Mouse (Mus musculus): Measurements from ENCODE around the gene Grik1.

Gene Grik1

DNA sequence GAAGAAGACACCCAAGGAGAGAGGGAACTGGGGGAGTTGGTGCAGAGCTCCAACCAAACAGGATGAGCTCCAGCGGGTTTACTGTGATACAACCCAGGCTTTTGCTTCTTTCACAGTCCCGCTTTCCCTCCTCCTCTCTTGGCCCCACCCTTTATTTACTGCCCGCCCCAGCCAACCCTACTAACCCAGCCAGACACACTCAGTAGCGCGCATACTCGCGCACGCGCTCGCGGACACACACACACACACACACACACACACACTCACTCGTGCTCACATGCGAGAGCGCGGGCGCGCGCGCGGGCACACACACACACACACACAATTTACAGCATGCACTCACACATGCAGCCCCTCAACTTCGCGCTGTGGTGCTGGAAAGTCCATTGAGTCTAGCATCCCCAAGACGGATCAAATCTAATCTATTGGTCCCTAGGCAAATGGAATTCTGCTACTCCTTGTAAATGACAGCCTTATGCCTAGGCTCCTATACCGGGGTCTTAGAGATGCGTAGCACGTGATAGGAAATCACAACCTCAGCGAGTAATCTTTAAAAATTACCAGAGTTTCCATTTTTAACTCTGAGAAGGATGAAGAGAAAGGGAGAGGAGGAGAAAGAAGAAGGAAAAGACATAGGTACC is at the start of gene Grik1:
Gene Grik1 (minus strand): TSS at position 134 of the 641 bp plus-strand sequence.
- peak; percentile 3 for DNase-seq (ENCODE audit: low read depth, low spot score)

DNA sequence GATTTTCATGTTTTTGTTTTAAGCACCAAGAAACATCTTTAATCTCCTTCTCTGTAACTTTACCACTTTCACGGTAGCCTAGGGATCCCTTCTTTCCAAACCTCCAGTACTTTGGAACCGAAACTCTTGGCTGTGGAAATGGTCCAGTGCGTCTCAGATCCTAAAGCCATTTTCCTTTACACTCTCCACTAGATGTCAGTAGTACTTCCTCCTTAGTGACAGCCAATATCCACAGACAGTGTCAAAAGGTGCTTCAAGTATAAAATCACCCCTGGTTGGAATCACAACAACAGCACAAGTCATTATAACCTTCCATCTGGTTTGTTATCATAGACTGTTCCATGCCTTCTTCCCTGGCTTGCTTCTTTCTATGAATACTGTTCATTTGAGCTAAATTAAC is 4.1 kb upstream of the Grik1 start:
- no peak for DNase-seq (ENCODE audit: low read depth, low spot score)

- DNase-seq (ENCODE audit: low read depth, low spot score): peak; percentile 17
Observed at GRCm38 (mm10) chr16:88289421-88290081, 514 bp downstream of the Grik1 start.

- DNase-seq (ENCODE audit: low read depth, low spot score): no peak
Observed at GRCm38 (mm10) chr16:88258407-88258806, 31.7 kb downstream of the Grik1 start.

DNA sequence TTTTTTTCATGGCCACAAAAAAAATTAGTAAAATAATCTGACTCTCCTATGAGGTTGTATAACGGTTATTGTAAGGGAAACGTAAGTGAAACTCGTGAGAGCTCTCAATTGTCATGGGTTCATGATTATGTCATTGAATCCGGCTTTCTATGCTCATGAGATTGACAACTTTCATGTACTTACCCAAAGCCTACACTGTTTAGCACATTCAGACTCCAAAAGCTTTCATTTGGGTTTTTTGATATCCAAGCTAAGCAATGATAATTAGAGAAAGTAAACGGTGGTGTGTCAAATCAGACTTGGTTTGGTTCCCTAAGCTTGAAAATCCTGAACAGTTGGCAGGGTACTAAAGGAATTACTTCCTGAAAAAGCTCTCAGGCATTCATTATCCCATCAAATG is 33.0 kb downstream of the Grik1 start:
- DNase-seq (ENCODE audit: low read depth, low spot score): no peak

DNA sequence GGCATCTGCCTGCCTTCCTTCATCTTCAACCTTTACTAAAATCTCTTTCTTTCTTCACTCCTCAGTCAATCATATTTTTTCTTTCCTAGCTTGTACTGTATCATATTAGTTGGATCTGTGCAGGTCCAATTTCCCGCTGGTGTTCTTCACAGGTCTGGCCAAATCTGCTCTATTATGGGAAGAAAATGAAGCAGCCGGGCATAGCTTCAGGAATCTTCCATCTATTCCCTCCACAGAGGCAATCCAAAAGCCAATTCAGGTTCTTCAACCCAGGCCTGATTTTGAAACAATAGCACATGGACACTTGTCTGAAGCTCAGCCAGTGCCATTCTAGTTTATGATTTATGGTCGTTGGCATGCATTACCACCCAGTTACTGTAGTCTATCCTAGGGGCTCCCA is 34.0 kb downstream of the Grik1 start:
- no peak for DNase-seq (ENCODE audit: low read depth, low spot score)

- DNase-seq (ENCODE audit: low read depth, low spot score): no peak
Observed at GRCm38 (mm10) chr16:88252676-88253075, 37.4 kb downstream of the Grik1 start.

- DNase-seq (ENCODE audit: low read depth, low spot score): no peak
Observed at GRCm38 (mm10) chr16:88251049-88251448, 39.0 kb downstream of the Grik1 start.

GRCm38 (mm10) chr16:88249825-88250224 is 40.2 kb downstream of the Grik1 start:
- DNase-seq (ENCODE audit: low read depth, low spot score): no peak

GRCm38 (mm10) chr16:88247586-88247985 is 42.5 kb downstream of the Grik1 start:
- no peak for DNase-seq (ENCODE audit: low read depth, low spot score)

DNA sequence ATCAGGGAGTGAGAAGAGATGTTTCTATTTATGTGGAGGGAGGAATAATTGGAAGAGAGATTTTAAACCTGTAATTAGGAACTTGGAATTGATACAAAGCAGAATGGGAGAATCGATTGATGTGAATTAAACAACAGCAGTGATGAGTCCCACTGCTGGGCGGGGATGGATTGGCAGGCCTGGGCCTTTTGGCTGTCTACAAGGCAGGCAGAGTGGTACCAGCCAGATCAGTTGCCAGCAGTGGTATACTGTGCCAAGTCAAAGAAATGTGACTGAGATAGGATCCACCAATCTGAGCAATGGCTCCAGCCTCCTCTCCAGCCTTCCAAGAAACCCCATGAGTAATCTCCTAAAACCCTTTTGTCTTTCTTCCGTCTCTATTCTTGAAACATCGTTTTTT is 45.4 kb downstream of the Grik1 start:
- DNase-seq (ENCODE audit: low read depth, low spot score): no peak

DNA sequence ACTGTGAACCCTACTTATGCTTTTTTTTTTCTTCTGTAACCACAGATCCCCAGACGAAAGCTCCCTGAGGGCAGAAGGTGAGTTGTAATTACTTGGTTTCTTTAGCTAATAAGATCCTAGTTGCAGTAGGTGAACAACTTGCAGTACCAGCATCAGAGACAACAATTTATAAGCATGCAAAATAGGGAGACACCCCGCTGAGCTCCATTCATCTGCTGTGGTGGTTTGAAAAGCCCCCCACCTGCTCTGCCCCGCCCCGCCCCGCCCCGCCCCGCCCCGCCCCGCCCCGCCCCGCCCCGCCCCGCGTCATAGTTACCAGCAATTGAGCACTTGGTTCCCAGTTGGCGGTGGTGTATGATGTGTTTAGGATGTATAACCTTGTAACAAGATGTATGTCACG is 64.4 kb downstream of the Grik1 start:
- no peak for DNase-seq (ENCODE audit: low read depth, low spot score)

- no peak for DNase-seq (ENCODE audit: low read depth, low spot score)
Observed at GRCm38 (mm10) chr16:88221932-88222331, 68.1 kb downstream of the Grik1 start.

DNA sequence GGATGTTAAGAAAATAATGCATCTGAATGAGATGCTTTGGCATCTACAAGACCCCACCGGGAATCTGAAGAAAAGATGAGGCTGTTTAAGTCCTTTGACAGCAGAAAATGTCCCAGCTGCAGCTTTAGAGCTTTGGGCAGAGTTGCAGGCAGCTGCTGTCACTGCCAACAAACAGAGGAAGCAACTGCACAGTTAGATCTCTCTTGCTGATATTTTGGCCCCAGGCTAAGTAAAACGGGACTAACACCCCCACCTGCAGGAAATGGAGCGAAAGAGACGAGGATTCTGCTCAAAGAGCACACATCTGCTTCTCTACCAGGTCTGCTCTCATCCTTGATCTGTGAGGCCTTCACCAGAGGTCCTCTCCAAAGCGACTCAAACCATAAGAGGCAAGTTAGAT is 77.5 kb downstream of the Grik1 start:
- DNase-seq (ENCODE audit: low read depth, low spot score): no peak

GRCm38 (mm10) chr16:88211852-88212251 is 78.2 kb downstream of the Grik1 start:
- DNase-seq (ENCODE audit: low read depth, low spot score): no peak

DNA sequence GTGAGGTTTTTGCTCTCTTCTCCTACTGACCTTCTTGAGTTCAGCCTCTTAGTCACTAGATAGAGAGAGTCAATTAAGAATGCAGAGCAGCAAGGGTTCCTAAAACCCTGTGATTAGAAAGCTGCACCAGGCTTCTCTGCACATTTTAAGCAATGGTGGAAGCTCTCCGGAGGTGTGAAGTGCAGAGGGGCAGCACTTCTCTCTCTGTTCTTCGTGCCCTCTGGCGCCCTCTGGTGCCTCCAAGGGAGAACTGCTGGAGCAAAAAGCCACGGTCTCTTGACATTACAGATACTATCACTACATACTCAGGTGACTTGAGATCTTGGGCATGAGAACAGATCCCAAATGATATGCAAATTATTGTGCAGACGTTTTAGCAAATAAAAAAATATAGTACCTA is 85.7 kb downstream of the Grik1 start:
- peak; percentile 51 for DNase-seq (ENCODE audit: low read depth, low spot score)

DNA sequence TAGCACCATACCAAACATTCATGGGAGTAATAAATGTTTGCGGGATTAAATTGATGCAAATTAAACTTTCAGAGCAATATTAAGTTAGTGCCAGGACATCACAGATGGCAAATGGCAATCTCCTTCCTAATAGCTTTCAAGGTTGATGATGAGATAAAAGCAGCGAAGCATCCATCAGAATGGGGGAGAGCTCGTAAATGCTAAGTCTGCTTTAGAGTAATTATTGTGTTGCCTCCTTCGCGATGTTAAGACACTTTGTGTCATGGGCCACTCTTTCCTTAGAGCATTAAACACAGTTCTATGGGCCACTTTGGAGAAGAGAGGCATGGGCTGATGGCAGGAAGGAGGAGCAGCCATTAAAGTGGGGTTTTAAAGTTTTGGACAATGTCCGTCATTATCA is 86.1 kb downstream of the Grik1 start:
- DNase-seq (ENCODE audit: low read depth, low spot score): no peak

GRCm38 (mm10) chr16:88187433-88188037 is 102.5 kb downstream of the Grik1 start:
- no peak for DNase-seq (ENCODE audit: low read depth, low spot score)

- no peak for DNase-seq (ENCODE audit: low read depth, low spot score)
Observed at GRCm38 (mm10) chr16:88178813-88179212, 111.3 kb downstream of the Grik1 start.

DNA sequence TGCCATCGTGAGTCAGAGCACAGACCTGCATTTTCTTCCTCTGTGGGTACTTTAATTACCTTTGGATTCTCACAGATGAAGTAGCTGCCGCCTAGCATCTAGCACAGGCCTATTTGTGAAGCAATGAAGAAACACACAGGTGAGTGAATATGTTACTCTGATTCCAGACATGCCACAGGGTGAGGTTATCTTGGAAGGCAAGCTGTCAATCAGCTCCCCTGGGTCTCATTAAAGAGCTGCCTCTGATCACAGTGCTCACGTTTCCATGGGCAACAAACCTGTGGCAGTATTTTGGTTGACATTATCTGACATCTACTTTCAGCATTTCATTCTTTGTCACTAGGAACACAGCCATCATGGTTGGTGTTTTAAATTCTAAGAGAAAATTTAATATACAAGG is 112.7 kb downstream of the Grik1 start:
- DNase-seq (ENCODE audit: low read depth, low spot score): no peak

DNA sequence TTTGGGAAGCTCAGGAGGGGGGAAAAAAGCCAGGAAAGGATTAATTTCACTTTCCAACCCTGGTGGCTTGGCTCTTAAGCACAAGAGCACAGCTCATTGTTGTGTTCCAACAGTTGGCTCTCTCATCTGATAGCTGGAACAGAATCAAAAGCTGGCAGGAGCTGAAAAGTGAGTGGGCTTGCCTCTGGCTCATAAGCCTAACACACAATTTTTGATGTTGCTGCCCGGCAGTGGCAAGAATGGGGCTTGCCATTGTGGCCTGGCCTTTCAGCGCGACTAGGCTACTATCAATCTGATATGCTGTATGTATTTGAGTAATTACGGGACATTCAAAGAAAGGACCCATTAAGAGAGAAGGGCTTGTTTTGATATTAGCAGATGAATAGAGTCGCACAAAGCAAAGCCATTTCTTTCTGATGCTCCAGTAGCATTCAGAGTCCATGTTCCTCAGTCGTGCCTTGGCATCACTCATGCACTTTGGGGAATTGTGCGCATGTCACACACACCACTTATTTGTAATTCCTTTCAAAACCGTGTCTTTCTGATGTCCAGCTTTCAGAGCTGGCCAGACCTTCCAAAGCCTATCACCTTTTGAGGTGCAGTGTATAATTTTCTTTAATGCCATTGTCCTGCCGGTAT is 115.9 kb downstream of the Grik1 start:
- no peak for DNase-seq (ENCODE audit: low read depth, low spot score)

GRCm38 (mm10) chr16:88166547-88166946 is 123.5 kb downstream of the Grik1 start:
- no peak for DNase-seq (ENCODE audit: low read depth, low spot score)

GRCm38 (mm10) chr16:88142574-88142973 is 147.5 kb downstream of the Grik1 start:
- DNase-seq (ENCODE audit: low read depth, low spot score): no peak

Data from embryo, embryonic 11.5 days (tissue).